Mouse (Mus musculus): Measurements from ENCODE around the gene Tll2.

DNA sequence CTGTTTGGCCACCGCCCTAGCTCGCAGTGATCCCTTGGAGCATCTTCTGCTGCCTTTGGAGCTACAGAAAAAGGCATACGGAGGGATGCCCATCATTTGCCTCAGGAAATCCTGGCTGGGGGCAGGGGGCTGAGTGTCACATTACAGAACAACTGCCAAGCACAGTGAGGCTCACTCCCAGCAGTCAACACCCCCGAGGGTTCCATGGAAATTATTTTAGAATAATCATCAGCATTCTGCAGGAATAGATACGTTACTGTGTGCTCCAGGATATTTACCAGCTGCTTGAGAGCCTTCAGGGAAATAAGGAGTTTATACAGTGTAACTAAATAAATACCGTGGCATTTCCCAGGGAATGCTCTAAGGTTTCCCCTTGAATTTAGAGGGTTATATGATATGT is 88.3 kb downstream of the Tll2 start:
- TF ChIP-seq CTCF (IDR thresholded peaks at IDR 0.05; ENCODE audit: borderline replicate concordance, insufficient read depth, low read length) (no peak), POLR2A (IDR thresholded peaks at IDR 0.05; ENCODE audit: low read depth, low read length) (no peak)
